Mouse (Mus musculus): Measurements from ENCODE around the gene Dbndd1. TPM values are rescaled to one million over a fixed set of nuclear protein-coding genes. Genes with fewer than 3 reads are reported as not detected.

The Dbndd1 gene
- polyA plus RNA-seq, 1 experiment, result 14.2 TPM

DNA sequence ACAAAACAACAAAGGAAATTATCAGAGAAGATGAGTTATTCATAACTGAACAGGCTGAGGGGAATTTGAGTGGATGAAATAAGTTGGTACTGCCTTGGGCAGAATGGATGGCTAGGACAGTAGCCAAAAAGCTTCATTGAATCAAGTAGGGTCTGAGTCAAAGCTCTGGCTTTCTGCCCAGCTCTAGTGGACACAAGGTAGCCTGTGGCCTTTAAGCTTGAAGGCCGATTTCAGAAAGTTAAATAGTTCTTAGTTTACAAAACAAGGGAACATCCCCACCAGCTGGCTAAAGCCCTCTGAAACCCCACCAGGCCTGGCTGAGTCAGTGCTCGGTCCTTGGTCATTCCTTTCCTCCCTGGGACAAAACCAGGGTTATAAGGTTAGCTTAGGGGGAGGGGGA, 1.3 kb upstream of the Dbndd1 start:
- no peak overlapping the region for H3K4me2 ChIP-seq (ENCODE audit: low read depth)
- TF ChIP-seq MYOD1 (IDR thresholded peaks at IDR 0.05; ENCODE audit: control insufficient read depth in 1 of 3, insufficient read length in 2 of 3, low read depth in 2 of 3), result no peak
- no peak for TF ChIP-seq POLR2AphosphoS2 (IDR thresholded peaks at IDR 0.05; ENCODE audit: insufficient read length, low read depth)
- no peak for TF ChIP-seq E2F4 (IDR thresholded peaks at IDR 0.05; ENCODE audit: insufficient read depth)
- TF ChIP-seq REST (IDR thresholded peaks at IDR 0.05; ENCODE audit: insufficient read depth, insufficient read length), result no peak
- TF ChIP-seq SRF (IDR thresholded peaks at IDR 0.05; ENCODE audit: control insufficient read depth, insufficient read length, low read depth), result no peak
- no peak for TF ChIP-seq USF1 (IDR thresholded peaks at IDR 0.05; ENCODE audit: low read depth)
- no peak for TF ChIP-seq TCF3 (IDR thresholded peaks at IDR 0.05; ENCODE audit: insufficient read length, low read depth)
- TF ChIP-seq TCF12 (IDR thresholded peaks at IDR 0.05; ENCODE audit: insufficient read depth, poor library complexity, severe bottlenecking), result no peak
- no peak for TF ChIP-seq MAX (IDR thresholded peaks at IDR 0.05; ENCODE audit: low read depth)
- no peak for TF ChIP-seq MYOG (IDR thresholded peaks at IDR 0.05; ENCODE audit: control insufficient read depth in 1 of 3, insufficient read depth in 1 of 3, insufficient read length in 2 of 3, low read depth in 2 of 3)
- no peak for TF ChIP-seq CEBPB (IDR thresholded peaks at IDR 0.05; ENCODE audit: insufficient read depth, poor library complexity, severe bottlenecking)
- TF ChIP-seq POLR2A (IDR thresholded peaks at IDR 0.05; ENCODE audit: insufficient read length, low read depth), result no peak
- H3K27me3 ChIP-seq (ENCODE audit: control insufficient read depth, insufficient read depth, insufficient read length), result no peaks in the 10 kb centered on the region
- H3K79me2 ChIP-seq (ENCODE audit: control insufficient read depth, insufficient read depth), result peaks cover 11% of the 10 kb centered on the region
- no peak overlapping the region for H3K4me3 ChIP-seq
- H3ac ChIP-seq (ENCODE audit: control insufficient read depth, insufficient read length), result no peak overlapping the region
- H3K36me3 ChIP-seq (ENCODE audit: control insufficient read depth, insufficient read depth), result no peaks in the 10 kb centered on the region

DNA sequence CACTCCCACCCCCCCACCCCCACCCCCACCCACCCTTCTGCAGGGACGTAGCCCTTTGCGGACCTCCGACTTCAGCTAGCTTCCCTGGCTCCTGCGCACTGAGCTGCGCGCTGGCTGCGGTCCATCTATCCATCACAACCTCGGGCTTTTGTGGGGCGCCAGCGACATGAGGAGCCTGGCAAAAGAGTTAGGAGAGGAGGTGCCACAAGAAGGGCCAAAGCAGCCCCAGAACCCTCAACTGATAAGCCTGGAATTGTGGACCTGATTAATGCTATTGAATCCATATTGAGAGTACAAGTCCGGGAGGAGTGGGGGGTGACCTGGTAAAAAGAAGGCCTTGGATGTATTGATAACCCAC, 256 bp upstream of the Dbndd1 start:
- H3K4me3 ChIP-seq, result peak overlapping the region; percentile 36
- H3K36me3 ChIP-seq (ENCODE audit: control insufficient read depth, insufficient read depth), result no peaks in the 10 kb centered on the region
- peak overlapping the region; percentile 10 for H3K4me2 ChIP-seq (ENCODE audit: low read depth)
- TF ChIP-seq CEBPB (IDR thresholded peaks at IDR 0.05; ENCODE audit: insufficient read depth, poor library complexity, severe bottlenecking) (no peak), POLR2A (IDR thresholded peaks at IDR 0.05; ENCODE audit: insufficient read length, low read depth) (no peak)
- H3K27me3 ChIP-seq (ENCODE audit: control insufficient read depth, insufficient read depth, insufficient read length), result no peaks in the 10 kb centered on the region
- no peak overlapping the region for H3ac ChIP-seq (ENCODE audit: control insufficient read depth, insufficient read length)
- H3K79me2 ChIP-seq (ENCODE audit: control insufficient read depth, insufficient read depth), result peaks cover 11% of the 10 kb centered on the region

DNA sequence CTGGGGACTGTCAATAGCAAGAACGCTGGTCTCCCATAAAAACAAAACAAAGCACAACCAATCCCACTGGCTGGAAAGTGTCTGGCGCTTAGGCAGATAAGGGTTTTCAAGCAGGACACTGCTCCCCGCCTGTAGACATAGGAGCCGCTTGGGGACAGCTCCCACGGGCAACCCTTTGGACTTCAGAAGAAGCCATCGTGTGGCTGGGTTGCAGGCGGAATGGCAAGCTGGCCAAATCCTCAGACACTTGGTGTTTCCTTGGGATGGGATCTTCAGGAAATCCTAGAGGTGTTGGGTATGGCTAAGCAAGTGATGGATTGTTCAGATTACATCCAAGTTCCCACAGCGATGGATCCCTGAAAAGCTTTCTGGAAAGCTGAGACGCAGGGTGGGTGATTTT, 1.1 kb downstream of the Dbndd1 start:
- TF ChIP-seq E2F4 (IDR thresholded peaks at IDR 0.05; ENCODE audit: insufficient read depth) (no peak), CEBPB (IDR thresholded peaks at IDR 0.05; ENCODE audit: insufficient read depth, poor library complexity, severe bottlenecking) (no peak), SRF (IDR thresholded peaks at IDR 0.05; ENCODE audit: control insufficient read depth, insufficient read length, low read depth) (no peak), USF1 (IDR thresholded peaks at IDR 0.05; ENCODE audit: low read depth) (no peak), REST (IDR thresholded peaks at IDR 0.05; ENCODE audit: insufficient read depth, insufficient read length) (no peak)
- H3K79me2 ChIP-seq (ENCODE audit: control insufficient read depth, insufficient read depth), result peaks cover 1% of the 10 kb centered on the region
- H3K4me2 ChIP-seq (ENCODE audit: low read depth), result peak overlapping the region; percentile 84
- H3K4me3 ChIP-seq, result peak overlapping the region; percentile 36
- H3K36me3 ChIP-seq (ENCODE audit: control insufficient read depth, insufficient read depth), result peaks cover 3% of the 10 kb centered on the region
- H3ac ChIP-seq (ENCODE audit: control insufficient read depth, insufficient read length), result peak overlapping the region; percentile 6
- no peaks in the 10 kb centered on the region for H3K27me3 ChIP-seq (ENCODE audit: control insufficient read depth, insufficient read depth, insufficient read length)

- Histone ChIP-seq H3K4me2 (ENCODE audit: low read depth) (no peak overlapping the region), H3K27me3 (ENCODE audit: control insufficient read depth, insufficient read depth, insufficient read length) (no peaks in the 10 kb centered on the region), H3K36me3 (ENCODE audit: control insufficient read depth, insufficient read depth) (peaks cover 3% of the 10 kb centered on the region), H3K79me2 (ENCODE audit: control insufficient read depth, insufficient read depth) (no peaks in the 10 kb centered on the region), H3K4me3 (no peak overlapping the region), H3ac (ENCODE audit: control insufficient read depth, insufficient read length) (no peak overlapping the region)
- TF ChIP-seq MYOG (IDR thresholded peaks at IDR 0.05; ENCODE audit: control insufficient read depth in 1 of 3, insufficient read depth in 1 of 3, insufficient read length in 2 of 3, low read depth in 2 of 3) (peak; percentile 94 to 99 (median 99)), MAX (IDR thresholded peaks at IDR 0.05; ENCODE audit: low read depth) (no peak), POLR2AphosphoS2 (IDR thresholded peaks at IDR 0.05; ENCODE audit: insufficient read length, low read depth) (no peak), E2F4 (IDR thresholded peaks at IDR 0.05; ENCODE audit: insufficient read depth) (no peak), TCF12 (IDR thresholded peaks at IDR 0.05; ENCODE audit: insufficient read depth, poor library complexity, severe bottlenecking) (peak; percentile 92), MYOD1 (IDR thresholded peaks at IDR 0.05; ENCODE audit: control insufficient read depth in 1 of 3, insufficient read length in 2 of 3, low read depth in 2 of 3) (peak; percentile 89 to 98 (median 98)), TCF3 (IDR thresholded peaks at IDR 0.05; ENCODE audit: insufficient read length, low read depth) (peak; percentile 86)
These were observed 4.4 kb downstream of the Dbndd1 start for GRCm38 (mm10) chr8:123510819-123511218.

DNA sequence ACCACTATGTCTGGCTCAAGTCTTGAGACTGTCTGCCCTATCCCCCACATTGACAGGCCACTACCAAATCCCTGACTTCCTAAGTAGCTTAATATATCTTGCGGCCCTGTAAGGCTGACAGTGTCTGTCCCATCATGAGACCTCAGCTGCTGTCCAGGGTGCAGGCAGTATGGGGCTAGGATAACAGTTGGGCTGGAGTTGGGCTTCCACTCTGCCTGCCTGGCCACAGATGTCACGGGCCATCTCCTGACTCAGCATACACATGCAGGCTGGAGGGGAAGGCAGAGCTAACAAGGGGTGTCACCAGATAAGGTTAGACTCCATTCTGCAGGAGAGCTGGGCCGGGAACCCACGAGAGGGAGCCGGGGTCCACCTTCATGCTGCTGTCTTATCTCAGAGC, 8.1 kb downstream of the Dbndd1 start:
- H3K36me3 ChIP-seq (ENCODE audit: control insufficient read depth, insufficient read depth), result peaks cover 12% of the 10 kb centered on the region
- H3K4me2 ChIP-seq (ENCODE audit: low read depth), result no peak overlapping the region
- H3K79me2 ChIP-seq (ENCODE audit: control insufficient read depth, insufficient read depth), result no peaks in the 10 kb centered on the region
- H3ac ChIP-seq (ENCODE audit: control insufficient read depth, insufficient read length), result no peak overlapping the region
- TF ChIP-seq MAX (IDR thresholded peaks at IDR 0.05; ENCODE audit: low read depth) (no peak), TCF3 (IDR thresholded peaks at IDR 0.05; ENCODE audit: insufficient read length, low read depth) (peak; percentile 42), POLR2A (IDR thresholded peaks at IDR 0.05; ENCODE audit: insufficient read length, low read depth) (no peak), MYOG (IDR thresholded peaks at IDR 0.05; ENCODE audit: control insufficient read depth in 1 of 3, insufficient read depth in 1 of 3, insufficient read length in 2 of 3, low read depth in 2 of 3) (peak; percentile 64 to 89 (median 78)), MYOD1 (IDR thresholded peaks at IDR 0.05; ENCODE audit: control insufficient read depth in 1 of 3, insufficient read length in 2 of 3, low read depth in 2 of 3) (peak in 2 of 3 experiments; percentile 74 to 93), E2F4 (IDR thresholded peaks at IDR 0.05; ENCODE audit: insufficient read depth) (no peak), USF1 (IDR thresholded peaks at IDR 0.05; ENCODE audit: low read depth) (no peak), REST (IDR thresholded peaks at IDR 0.05; ENCODE audit: insufficient read depth, insufficient read length) (no peak), SRF (IDR thresholded peaks at IDR 0.05; ENCODE audit: control insufficient read depth, insufficient read length, low read depth) (peak; percentile 31), TCF12 (IDR thresholded peaks at IDR 0.05; ENCODE audit: insufficient read depth, poor library complexity, severe bottlenecking) (no peak), POLR2AphosphoS2 (IDR thresholded peaks at IDR 0.05; ENCODE audit: insufficient read length, low read depth) (peak; percentile 4)
- no peaks in the 10 kb centered on the region for H3K27me3 ChIP-seq (ENCODE audit: control insufficient read depth, insufficient read depth, insufficient read length)
- no peak overlapping the region for H3K4me3 ChIP-seq
